Mouse (Mus musculus): ENCODE measurements around the gene Rnf167.

The Rnf167 gene

GRCm38 (mm10) chr11:70674014-70674413 lies 27.0 kb downstream of the Rnf167 start:
- DNase-seq (ENCODE audit: low read depth, low spot score): no peak

- no peak for DNase-seq (ENCODE audit: low read depth, low spot score)
These were observed 27.5 kb downstream of the Rnf167 start for GRCm38 (mm10) chr11:70674501-70674900.

GRCm38 (mm10) chr11:70678092-70678491 lies 31.1 kb downstream of the Rnf167 start:
- DNase-seq (ENCODE audit: low read depth, low spot score): no peak

GRCm38 (mm10) chr11:70678576-70678975 lies 31.5 kb downstream of the Rnf167 start:
- DNase-seq (ENCODE audit: low read depth, low spot score): no peak

- no peak for DNase-seq (ENCODE audit: low read depth, low spot score)
These were observed 32.3 kb downstream of the Rnf167 start for GRCm38 (mm10) chr11:70679361-70679760.

GRCm38 (mm10) chr11:70679894-70680293 lies 32.9 kb downstream of the Rnf167 start:
- peak; percentile 86 for DNase-seq (ENCODE audit: low read depth, low spot score)

- no peak for DNase-seq (ENCODE audit: low read depth, low spot score)
These were observed 34.1 kb downstream of the Rnf167 start for GRCm38 (mm10) chr11:70681170-70681569.

GRCm38 (mm10) chr11:70681897-70682581 lies 35.0 kb downstream of the Rnf167 start:
- peak; percentile 63 for DNase-seq (ENCODE audit: low read depth, low spot score)

GRCm38 (mm10) chr11:70683640-70684039 lies 36.6 kb downstream of the Rnf167 start:
- DNase-seq (ENCODE audit: low read depth, low spot score): no peak

GRCm38 (mm10) chr11:70686901-70687566 lies 40.0 kb downstream of the Rnf167 start:
- no peak for DNase-seq (ENCODE audit: low read depth, low spot score)

GRCm38 (mm10) chr11:70687601-70688199 lies 40.7 kb downstream of the Rnf167 start, which contains the start of gene Camta2:
Camta2 (minus strand) TSS chr11:70688105.
- DNase-seq (ENCODE audit: low read depth, low spot score): peak; percentile 91

- no peak for DNase-seq (ENCODE audit: low read depth, low spot score)
These were observed 41.3 kb downstream of the Rnf167 start for GRCm38 (mm10) chr11:70688372-70688771.

- no peak for DNase-seq (ENCODE audit: low read depth, low spot score)
These were observed 42.5 kb downstream of the Rnf167 start for GRCm38 (mm10) chr11:70689578-70689977.

GRCm38 (mm10) chr11:70693504-70693903 lies 46.5 kb downstream of the Rnf167 start:
- DNase-seq (ENCODE audit: low read depth, low spot score): no peak

- peak; percentile 57 for DNase-seq (ENCODE audit: low read depth, low spot score)
These were observed 50.3 kb downstream of the Rnf167 start for GRCm38 (mm10) chr11:70697376-70697775.

GRCm38 (mm10) chr11:70699051-70699450 lies 52.0 kb downstream of the Rnf167 start:
- DNase-seq (ENCODE audit: low read depth, low spot score): no peak

- DNase-seq (ENCODE audit: low read depth, low spot score): peak; percentile 96
These were observed 52.9 kb downstream of the Rnf167 start, which contains the start of the genes Inca1 and Kif1c for GRCm38 (mm10) chr11:70699722-70700556. Inca1 (minus strand) TSS chr11:70700155. Kif1c (plus strand) TSS chr11:70700548.

- peak; percentile 65 for DNase-seq (ENCODE audit: low read depth, low spot score)
These were observed 53.6 kb downstream of the Rnf167 start for GRCm38 (mm10) chr11:70700613-70701012.
